Mouse (Mus musculus): ENCODE results near the gene Ppt2.

Gene Ppt2

DNA sequence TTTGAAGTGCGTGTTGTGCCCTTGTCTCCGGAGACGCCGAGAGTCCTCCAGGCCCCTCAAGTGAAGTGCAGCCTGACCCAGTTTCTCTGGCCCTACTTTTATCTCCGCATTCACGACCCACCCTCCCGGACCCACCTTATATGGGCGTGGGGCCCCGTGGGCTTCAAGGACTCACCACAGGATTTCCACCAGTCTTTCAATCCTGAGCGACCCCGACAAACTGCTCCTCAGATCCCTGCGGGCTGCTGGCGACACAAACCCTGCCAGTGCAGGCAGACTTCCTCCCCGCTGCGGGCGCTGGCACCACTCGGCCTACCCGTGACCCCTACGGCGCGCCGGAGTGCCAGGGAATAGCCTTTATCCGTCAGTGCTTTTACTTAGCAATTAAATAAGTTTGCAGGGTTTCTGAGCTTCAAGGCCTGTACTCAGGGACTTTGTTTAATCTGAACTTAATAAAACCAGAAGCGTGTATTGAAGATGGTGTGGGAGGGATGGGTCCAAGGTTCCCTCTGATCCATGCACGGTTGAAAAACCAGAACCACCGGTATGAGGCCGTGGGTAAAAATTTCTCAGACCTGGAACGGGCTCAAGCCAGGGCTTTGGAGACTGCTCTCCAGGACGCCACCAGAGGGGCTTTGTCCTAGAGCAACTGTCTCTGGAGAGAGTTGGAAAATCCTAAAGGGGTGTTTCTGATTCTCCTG lies at the start of gene Ppt2:
Gene Ppt2, minus strand, starts transcription at position 568 of the 701 bp plus-strand sequence.
- peak; percentile 85 for DNase-seq

DNA sequence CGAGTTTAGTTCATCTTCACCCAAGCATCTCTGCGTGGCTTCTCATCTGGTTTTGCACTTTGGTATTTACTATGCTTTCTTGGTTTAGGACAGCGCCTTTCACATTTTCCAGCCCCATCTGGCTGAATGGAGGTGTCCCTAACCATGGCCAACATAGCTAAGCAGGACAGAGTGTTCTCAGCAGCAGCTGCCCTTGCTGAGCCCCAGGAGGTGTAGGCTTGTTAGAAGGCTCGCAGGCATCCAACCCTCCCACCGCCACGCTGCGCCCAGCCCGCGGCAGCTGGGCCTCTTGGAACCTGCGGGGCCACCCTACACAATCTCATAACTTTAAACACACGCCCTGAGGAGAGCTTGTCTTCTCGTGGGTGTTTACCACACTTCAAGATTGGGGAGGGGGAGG lies 48.4 kb upstream of the Ppt2 start:
- DNase-seq: no peak

GRCm38 (mm10) chr17:34676093-34676460 lies 47.8 kb upstream of the Ppt2 start:
- no peak for DNase-seq

GRCm38 (mm10) chr17:34675205-34676092 lies 47.1 kb upstream of the Ppt2 start:
- DNase-seq: no peak

- no peak for DNase-seq
These were observed 46.4 kb upstream of the Ppt2 start for GRCm38 (mm10) chr17:34674524-34675204.

GRCm38 (mm10) chr17:34673139-34673538 lies 44.8 kb upstream of the Ppt2 start:
- no peak for DNase-seq

DNA sequence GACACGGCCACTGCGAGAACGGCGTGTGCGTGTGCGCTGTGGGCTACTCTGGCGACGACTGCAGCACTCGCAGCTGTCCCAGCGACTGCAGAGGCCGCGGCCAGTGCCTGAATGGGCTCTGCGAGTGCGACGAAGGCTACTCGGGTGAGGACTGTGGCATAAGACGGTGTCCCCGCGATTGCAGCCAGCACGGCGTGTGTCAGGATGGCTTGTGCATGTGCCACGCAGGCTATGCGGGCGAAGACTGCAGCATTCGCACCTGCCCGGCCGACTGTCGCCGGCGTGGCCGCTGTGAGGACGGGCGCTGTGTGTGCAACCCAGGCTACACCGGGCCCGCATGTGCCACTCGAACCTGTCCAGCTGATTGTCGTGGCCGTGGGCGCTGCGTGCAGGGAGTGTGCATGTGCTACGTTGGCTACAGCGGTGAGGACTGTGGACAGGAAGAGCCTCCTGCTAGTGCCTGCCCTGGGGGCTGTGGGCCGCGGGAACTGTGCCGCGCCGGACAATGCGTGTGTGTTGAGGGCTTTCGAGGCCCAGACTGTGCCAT lies 44.0 kb upstream of the Ppt2 start:
- no peak for DNase-seq

GRCm38 (mm10) chr17:34671151-34672066 lies 43.1 kb upstream of the Ppt2 start:
- no peak for DNase-seq

DNA sequence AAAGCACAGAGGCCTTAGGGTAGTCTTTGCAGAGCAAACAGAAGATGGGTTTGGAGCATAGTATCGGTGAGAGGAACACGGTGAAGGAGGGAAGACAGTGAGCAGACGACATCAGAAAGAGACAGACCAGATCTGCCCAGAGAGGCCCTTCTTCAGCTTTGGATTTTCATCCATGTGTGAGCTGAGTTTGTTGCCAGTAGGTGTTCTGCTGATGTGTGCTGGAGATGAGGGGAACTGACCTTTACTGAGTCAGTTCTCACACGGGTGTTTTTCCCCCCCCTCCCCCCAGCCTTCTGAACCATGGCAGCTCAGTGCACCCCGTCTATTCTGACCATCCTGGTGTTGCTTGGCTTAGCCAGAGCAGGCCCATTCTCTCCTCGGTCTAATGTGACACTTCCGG lies 41.9 kb upstream of the Ppt2 start, which contains the start of gene Tnxb:
Gene Tnxb, plus strand, starts transcription at position 301 of the 400 bp plus-strand sequence.
- no peak for DNase-seq

GRCm38 (mm10) chr17:34664472-34664871 lies 36.2 kb upstream of the Ppt2 start:
- DNase-seq: no peak

- DNase-seq: no peak
These were observed 35.2 kb upstream of the Ppt2 start for GRCm38 (mm10) chr17:34663558-34663957.

DNA sequence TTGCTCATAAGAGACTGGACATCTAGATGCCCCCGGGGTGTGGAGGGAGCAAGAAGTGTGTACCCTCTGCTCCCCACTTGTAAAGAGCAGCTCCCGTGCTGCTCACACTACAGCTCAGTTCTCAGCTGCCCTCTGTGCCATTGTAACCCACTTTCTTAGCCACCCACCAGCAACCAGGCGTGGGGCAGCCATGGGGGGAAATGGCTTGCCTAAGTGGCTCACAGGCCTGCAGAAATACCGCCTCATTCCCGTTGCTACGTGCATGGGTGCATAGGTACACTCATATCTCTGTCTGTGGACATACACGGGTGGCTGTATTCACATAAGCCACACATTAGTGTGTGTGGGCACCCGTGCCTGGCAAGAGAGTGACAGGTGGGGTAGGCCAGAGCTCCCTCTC lies 34.7 kb upstream of the Ppt2 start:
- no peak for DNase-seq

- DNase-seq: no peak
These were observed 34.2 kb upstream of the Ppt2 start for GRCm38 (mm10) chr17:34662468-34662867.

GRCm38 (mm10) chr17:34661121-34661591 lies 32.8 kb upstream of the Ppt2 start:
- DNase-seq: no peak

DNA sequence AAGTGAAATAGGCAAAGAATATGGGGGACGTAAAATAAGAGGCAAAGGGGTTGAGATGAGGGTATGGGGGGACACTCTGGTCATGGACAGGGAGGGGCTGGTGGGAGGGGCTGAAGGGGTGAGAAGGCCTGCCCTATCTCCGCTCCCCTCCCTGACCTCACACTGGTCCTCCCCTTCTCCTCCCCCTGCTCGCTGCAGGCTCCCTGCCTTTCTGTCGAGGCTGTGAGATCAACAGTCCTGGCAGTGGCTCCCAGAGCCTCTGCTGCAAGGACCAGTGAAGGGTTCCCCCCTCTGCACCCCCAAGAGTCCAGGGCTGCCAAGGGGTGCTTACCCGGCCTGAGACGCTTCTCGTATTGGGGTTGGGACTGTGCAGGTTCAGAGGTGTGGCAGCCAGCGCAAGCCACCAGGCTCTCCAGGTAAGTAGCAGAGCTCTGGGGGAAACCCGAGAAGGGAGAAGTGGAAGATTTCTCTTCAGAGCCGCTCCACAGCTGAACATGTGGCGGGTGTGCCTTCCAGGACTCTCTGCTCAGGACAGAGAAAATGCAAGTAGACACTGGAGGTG lies 32.0 kb upstream of the Ppt2 start:
- no peak for DNase-seq

DNA sequence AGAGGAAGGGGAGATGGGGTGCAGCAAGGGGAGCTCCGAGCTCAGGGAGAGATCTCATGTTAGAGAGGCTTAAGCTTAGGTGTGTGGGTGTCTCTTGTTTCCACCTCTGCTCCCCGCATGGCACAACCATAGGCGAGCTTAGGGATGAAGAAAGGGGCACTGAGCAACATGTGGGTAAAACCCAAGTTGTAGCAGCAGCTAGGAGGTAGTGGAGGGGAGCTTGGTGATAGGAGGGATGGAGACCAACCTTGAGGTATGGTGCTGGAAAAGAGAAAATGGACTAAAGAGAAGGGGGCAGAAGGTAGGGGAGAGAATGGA lies 31.5 kb upstream of the Ppt2 start:
- no peak for DNase-seq

- DNase-seq: no peak
These were observed 31.0 kb upstream of the Ppt2 start for GRCm38 (mm10) chr17:34659181-34659896.

DNA sequence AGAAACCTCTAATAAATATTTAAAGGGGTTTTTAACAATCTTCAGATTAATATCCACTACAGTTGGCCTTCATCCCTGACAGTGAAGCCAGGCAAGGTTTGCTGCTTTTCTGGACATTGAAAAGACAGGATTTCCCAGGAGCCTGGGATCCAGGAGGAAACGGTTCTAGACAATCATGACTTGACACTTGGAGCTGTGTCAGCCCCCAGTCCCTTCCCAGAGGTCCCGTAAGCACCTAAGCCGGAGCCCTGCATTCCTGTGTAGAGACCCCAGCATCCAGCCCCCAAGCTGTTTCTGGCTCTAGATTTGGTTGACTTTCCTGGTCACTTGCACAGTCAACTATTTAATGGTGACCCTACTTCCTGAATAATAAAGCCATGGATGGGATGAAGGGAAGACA lies 30.3 kb upstream of the Ppt2 start:
- no peak for DNase-seq

- DNase-seq: no peak
These were observed 29.8 kb upstream of the Ppt2 start for GRCm38 (mm10) chr17:34658145-34658544.

DNA sequence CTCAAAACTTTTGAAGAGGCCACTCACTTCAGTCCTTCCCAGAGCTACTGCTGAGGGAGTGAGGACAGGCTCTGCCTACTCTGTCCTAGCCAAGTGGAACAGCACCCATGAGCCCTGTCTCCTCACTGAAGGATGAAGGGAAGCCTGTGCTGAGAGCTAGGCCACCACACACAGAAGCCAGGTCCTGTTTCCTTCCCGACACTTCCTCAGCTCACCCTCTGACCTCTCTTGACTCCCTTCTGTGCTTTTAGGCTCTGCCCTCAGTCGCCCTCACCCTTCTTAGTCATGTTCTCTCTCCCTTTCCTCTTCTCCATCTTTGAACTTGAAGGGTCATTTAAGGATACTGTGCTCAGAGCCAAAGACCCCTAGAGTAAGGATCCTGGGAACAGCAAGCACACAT lies 29.0 kb upstream of the Ppt2 start:
- DNase-seq: no peak

DNA sequence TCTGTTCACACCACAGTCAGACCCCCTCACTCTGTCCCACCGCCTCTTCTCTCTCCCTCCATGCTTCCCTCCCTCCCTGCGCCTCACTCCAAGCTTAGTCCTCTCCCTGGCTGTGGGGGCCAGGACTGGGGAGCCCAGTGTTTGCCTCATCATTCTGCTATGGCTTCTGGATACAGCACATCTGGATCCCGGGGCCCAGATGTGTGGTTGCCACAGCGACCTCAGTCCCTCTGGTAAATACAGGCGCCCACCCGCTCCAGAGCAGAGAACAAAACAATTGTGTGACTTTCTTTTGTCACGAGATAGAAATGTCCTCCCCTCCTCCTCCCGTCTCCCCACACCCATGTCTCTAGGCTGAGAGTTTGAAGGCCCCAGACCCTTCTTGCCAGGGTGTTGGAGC lies 28.4 kb upstream of the Ppt2 start:
- peak; percentile 8 for DNase-seq
